Mouse (Mus musculus): Measurements from ENCODE around the gene BC037034.

The BC037034 gene

GRCm38 (mm10) chr5:138262001-138262400 lies 1.8 kb downstream of the BC037034 start:
- DNase-seq (ENCODE audit: low spot score in 2 of 2): no peak

GRCm38 (mm10) chr5:138260834-138261233 lies 3.0 kb downstream of the BC037034 start:
- DNase-seq (ENCODE audit: low spot score in 2 of 2): no peak

DNA sequence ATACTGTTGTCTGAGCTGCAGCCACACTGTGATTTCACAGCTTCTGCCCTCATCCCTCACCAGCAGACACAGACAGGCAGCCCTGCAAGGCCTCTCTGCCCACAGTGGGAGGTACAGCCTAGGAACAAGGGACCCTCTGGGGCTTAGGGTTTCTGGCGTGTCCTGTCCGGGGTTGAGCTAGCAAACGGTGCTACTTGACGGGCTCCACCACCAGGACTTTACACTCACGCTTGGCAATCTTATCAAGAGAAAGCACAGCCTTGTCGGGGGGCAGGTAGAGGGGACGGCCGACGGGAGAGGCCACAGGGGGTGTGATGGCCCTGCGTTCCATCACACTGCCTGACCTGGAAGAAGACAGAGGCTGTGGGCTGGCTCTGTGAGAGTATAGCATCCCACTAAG lies 3.8 kb downstream of the BC037034 start:
- DNase-seq (ENCODE audit: low spot score in 2 of 2): no peak

DNA sequence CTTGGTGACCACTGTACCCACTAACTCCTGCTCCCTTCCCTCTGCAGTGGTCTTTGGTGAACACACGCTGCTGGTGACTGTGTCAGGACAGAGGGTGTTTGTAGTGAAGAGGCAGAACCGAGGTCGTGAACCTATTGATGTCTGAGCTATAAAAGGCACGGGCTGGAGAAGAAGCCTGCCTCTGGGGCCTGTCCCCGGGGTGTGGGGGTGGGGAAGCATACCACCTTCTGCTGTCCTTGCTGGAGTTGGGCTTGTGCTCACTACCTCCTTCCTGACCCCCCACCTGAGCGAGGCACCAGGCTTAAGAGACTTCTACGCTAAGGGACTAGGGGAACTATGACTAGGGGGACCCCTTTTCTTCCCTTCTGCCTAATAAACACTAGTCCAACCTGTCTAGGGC lies 4.8 kb downstream of the BC037034 start:
- DNase-seq (ENCODE audit: low spot score in 2 of 2): no peak

DNA sequence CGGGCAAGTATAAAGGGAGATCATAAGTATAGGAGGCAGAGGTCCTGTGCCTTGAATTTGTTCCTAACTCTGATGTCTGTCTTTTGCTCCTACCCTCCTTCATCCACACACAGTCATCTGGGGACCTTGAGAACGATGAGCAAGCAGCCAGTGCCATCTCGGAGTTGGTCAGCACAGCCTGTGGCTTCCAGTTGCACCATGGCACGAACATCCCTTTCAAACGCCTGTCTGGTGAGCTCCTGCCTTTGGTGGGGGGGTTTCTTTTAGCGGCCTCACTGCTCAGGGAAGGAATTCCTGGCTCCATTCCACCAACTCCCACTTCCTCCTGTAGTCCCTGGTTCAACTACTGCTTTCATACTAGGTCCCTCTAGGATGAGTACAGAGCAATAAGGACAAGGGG lies 5.3 kb downstream of the BC037034 start:
- DNase-seq (ENCODE audit: low spot score in 2 of 2): no peak

GRCm38 (mm10) chr5:138258078-138258477 lies 5.8 kb downstream of the BC037034 start:
- DNase-seq (ENCODE audit: low spot score in 2 of 2): no peak

DNA sequence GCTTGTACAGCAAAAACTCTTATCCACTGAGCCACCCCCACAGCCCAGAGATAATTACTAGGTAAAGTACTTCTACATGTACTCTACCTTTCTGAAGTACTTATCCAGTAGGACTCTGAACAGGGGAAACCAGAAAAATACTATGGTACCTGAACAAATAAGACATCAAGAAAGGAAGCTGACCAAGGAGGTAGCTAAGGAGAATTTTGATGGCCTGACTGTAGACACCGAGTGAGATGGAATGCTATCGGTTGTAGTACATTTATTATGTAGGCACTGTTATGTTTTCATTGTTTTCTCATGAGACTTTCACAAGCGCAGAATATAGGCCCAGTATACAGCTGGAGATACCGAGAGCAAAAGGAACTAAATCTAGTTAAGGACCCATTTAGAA lies 6.3 kb downstream of the BC037034 start:
- DNase-seq (ENCODE audit: low spot score in 2 of 2): no peak

DNA sequence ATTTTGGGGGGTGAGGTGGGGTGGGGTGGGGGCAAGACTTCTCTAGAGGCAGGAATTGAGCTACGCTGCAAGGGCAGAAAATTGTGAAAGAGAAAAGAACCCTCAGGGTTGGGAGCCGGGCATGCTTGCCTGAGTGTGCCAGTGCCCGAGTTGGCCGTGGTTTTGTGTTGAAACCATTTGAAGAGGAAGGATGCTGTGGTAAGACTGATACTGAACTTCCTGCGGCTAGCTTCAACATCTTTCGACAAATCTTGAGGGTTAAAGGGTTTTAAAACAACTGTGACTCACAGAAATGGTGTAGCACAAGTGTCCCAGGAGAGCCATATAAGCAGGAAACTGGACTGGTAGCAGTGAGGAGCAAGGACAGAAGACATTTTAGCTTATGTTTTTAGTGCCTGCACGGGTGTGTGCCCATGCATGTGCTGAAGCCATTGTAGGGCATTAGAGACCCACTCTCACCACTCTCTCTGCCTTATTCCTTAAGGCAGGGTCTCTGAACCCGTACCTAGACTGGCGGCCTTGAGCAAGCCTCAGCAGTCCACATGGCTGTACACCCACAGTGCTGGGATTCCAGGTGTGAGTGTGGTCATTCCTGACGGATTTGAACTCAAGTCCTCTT lies 6.8 kb downstream of the BC037034 start:
- DNase-seq (ENCODE audit: low spot score in 2 of 2): no peak

- DNase-seq (ENCODE audit: low spot score in 2 of 2): no peak
Measured at GRCm38 (mm10) chr5:138256094-138256467, 7.8 kb downstream of the BC037034 start.

GRCm38 (mm10) chr5:138255353-138256093 lies 8.3 kb downstream of the BC037034 start, which contains the start of gene Lamtor4:
Lamtor4 (plus strand) TSS chr5:138255482.
- DNase-seq (ENCODE audit: low spot score in 2 of 2): peak; percentile 94 to 95

GRCm38 (mm10) chr5:138253061-138253460 lies 10.8 kb downstream of the BC037034 start:
- no peak for DNase-seq (ENCODE audit: low spot score in 2 of 2)

- DNase-seq (ENCODE audit: low spot score in 2 of 2): no peak
Measured at GRCm38 (mm10) chr5:138251144-138251543, 12.7 kb downstream of the BC037034 start.

DNA sequence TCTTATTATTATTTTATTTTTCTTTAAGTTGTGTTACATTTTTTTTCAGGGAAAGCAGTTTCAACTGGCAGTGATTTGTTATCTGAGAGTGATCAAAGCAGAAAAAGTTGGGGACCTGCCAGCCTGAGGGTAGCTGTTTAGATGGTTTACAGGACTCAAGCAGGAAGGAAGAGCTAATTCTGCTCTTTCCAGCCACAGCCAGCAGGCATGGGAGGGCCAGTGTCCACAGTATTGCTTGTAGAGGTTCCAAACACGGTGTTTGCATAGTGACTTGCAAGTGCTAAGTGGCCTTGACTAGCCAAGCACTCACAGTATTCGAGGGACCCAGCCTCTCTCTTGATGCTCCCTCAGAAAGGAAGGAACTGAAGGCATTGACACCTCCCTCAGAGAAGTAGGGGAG lies 22.3 kb downstream of the BC037034 start:
- no peak for DNase-seq (ENCODE audit: low spot score in 2 of 2)

DNA sequence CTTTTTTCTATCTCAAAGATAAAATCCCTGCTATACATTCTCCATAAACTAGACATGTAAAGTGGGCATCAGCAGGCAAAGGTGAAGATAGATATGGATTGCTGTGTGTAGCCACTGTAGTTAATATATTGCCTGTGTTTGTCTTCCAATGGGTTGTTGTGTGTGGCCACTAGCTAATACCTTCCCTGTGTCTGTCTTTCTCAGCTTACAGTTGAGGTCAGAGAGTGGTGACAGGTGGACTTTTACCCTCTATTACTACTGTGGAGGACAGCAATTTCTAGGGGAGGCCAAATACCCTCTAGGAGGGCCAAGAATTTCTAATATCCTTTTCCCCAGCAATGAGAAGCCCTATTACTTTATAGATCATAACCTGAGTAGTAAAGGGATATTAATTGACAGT lies 29.6 kb downstream of the BC037034 start:
- no peak for DNase-seq (ENCODE audit: low spot score in 2 of 2)

DNA sequence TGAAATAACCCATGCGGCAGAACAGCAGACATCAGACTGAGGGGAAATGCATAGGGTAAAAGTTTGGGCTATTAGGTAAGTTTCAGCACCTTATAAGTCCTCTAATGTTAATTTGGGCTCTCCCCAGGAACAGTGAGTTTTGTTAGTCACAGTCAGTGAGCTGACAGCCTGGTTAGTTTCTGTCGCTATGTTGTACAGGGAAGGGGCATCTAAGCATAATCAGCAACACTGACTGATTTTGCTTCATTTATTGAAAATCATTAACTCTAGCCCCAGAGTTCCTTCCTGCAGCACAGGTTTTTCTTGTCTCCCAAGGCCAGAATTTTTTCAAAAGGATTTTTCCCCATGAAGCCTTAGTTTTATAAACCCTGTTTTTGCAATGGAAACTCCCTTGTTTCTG lies 30.1 kb downstream of the BC037034 start:
- no peak for DNase-seq (ENCODE audit: low spot score in 2 of 2)

- DNase-seq (ENCODE audit: low spot score in 2 of 2): no peak
Measured at GRCm38 (mm10) chr5:138229511-138229910, 34.3 kb downstream of the BC037034 start.

DNA sequence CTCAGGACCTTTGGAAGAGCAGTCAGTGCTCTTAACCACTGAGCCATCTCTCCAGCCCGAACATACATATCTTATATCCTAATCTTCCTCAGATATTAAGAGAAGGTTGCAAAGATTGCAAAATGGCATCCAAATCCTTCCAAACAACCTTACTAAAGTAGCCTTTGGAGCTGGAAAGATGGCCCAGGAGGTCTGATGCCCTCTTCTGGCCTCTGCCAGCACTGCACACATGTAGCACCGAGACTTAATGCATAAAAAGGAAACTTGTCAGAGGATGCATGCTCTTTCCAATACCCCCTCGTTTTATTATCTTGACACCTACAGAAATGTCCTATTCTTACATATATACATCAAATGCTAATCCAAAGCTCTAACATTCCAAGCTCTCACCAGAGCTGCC lies 35.8 kb downstream of the BC037034 start:
- DNase-seq (ENCODE audit: low spot score in 2 of 2): peak in 1 of 2 experiments; percentile 5

DNA sequence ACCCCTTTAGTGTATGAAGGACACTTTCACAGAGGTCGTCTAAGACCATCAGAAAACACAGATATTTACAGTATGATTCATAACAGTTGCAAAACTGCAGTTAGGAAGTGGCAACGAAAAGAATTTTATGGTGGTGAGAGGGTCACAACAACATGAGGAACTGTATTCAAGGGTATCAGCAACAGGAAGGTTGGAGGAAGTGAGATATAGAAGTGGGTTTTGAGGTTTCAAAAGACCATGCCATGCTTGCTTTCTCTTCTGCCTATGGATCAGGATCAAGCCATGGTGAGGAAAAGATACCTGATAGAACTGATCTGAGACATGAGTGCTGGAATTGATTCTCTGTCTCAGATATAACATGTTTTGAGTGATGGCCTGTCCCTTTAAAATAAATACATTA lies 36.5 kb downstream of the BC037034 start:
- DNase-seq (ENCODE audit: low spot score in 2 of 2): no peak

DNA sequence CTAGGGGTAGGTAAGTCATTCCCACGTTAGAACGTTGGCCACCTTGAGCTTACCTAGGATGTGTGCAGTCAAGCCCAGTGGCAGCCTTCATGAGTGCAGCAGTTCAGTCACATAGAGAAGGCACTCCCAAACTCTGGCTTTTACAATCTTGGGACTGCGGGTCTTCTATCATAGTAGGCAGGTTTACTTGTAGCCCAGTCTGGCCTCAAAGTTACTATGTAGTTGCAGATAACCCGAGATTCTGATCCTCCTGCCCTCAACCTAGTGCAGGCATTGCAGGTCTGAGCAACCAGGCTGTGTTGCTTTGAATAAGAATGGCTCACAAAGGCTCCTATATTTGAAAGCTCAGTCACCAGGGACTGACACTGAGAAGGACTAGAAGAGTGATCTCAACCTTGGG lies 37.3 kb downstream of the BC037034 start:
- no peak for DNase-seq (ENCODE audit: low spot score in 2 of 2)

DNA sequence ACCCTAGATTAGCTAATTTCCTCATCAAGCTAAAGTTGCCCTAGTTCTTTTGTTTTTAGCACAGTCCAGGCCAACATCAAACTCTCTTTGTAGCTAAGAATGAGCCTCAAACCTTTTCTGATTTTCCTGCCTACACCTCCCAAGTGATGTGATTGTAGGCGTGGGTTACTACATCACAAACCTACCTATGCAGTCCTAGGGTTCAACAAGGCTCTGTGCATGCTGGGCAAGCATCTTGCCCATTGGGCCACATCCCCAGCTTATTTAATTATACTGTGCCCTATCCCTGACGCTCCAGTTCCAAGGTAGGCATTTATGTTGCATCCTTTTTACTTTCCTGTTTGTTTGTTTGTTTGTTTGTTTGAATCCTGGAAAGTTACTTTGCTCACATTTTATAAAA lies 38.1 kb downstream of the BC037034 start, which contains the start of gene Nxpe5:
TSS of gene Nxpe5 (plus strand) at position 199 of the 400 bp plus-strand sequence.
- DNase-seq (ENCODE audit: low spot score in 2 of 2): no peak

- no peak for DNase-seq (ENCODE audit: low spot score in 2 of 2)
Measured at GRCm38 (mm10) chr5:138223287-138223686, 40.5 kb downstream of the BC037034 start.

DNA sequence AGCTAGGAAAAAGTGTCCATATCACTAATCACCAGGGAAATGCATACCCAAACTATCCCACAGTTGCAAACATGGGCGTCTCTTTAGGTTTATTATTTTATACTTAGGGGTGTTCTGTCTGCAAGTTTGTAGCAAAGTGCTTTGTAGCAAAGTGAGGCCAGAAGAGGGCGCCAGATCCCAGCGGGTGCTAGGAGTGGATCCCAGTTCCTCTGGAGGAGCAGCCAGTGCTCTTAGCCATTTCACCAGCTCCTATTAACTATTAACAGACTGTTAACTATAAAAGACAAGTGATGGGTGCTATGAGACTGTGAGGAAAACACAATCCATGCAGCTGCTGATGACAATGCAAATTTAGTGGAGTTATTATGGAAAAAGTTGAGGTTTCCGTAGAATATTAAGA lies 41.7 kb downstream of the BC037034 start:
- DNase-seq (ENCODE audit: low spot score in 2 of 2): peak; percentile 45 to 82

DNA sequence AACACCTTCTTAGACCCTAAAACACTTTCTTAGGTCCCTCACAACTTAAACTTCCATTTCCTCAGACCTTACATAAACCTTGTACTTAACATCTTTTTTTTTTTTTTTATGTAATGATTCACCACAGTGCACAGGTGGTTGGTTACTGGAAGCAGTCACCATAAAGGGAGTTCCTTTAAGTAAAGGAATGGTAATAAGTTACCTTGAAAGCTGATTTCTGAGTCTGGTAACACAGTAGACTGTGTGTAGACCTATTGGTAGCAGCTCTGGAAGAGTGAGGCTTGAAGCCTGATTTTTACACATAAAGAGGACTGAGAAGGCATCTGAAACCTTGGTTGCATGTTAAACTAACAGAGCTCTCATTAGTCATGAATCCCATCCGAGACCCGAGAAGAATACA lies 44.0 kb downstream of the BC037034 start:
- DNase-seq (ENCODE audit: low spot score in 2 of 2): no peak
